Mouse (Mus musculus) frontal cortex, postnatal 36 days (tissue): ENCODE data around the gene Unkl.
A peak's percentile ranks its signal among the peaks of the same experiment; 100 is the strongest.

ENCODE experiments used
- DNase-seq, 2 experiments: peaks; one replicate each; pipeline ENCODE4 v3.0.0; 2022; ENCODE audit warnings: low spot score in 2 of 2

Unkl gene

GRCm38 (mm10) chr17:25188150-25189031 is at the start of gene Unkl:
Unkl (plus strand) TSS chr17:25188397.
- DNase-seq, result peak; percentile 54 to 61

DNA sequence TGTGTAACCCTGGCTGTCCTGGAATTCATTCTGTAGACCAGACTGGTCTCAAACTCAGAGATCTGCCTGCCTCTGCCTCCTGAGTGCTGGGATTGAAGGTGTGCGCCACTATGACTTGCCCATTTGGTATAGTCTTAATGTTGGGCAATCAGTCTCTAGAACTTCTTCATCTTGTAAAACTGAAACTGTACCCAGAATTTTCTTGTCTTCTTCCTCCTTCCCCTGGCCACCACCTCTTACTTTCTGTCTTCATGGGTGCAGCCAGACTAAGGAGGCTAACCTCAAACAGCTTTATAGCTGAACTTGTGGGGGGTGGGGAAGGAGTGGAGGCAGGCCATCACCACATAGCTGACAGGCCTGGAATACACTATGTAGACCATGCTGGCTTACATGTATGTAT is 49.4 kb upstream of the Unkl start:
- DNase-seq, result no peak

DNA sequence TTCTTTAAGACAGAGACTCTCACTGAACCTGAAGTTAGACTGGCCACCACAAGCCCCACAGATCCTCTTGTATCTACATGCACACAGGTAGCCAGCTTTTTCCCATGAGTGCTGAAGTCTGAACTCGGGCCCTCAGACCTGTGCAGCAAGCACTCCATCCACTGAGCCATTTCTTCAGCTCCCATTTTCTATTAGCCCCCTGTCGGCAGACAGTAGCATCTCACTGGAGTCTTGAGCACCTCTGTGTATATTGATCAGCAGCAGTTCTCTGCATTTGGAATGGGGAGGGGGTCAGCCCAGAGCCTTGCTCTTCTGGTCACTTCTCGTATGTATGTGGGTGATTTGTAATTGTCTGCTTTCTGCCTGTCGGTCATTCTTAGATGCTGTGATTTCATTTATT is 48.2 kb upstream of the Unkl start:
- DNase-seq, result no peak

DNA sequence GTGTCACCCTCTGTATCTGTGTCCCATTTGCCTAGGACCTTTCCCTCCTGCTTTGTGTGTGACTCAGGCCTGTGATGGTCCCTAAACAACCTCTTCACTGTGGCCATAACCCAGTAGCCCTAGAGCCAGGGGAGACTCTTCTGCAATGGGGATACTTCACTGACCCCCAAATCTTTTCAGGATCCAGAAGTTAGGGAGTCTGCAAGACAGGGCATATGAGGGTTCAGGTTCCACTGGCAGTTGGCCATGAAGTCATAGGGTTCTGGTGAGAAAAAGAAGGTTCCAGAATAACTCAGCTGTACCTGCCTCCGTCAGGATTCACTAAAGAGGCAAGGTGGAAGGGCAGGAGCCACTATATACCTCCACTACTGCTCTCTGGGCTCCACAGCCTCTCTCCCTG is 26.0 kb upstream of the Unkl start, which contains the start of gene Ccdc154:
Ccdc154 (plus strand) TSS at position 301 of the 400 bp plus-strand sequence.
- DNase-seq, result no peak

GRCm38 (mm10) chr17:25163387-25163786 is 24.8 kb upstream of the Unkl start:
- no peak for DNase-seq

DNA sequence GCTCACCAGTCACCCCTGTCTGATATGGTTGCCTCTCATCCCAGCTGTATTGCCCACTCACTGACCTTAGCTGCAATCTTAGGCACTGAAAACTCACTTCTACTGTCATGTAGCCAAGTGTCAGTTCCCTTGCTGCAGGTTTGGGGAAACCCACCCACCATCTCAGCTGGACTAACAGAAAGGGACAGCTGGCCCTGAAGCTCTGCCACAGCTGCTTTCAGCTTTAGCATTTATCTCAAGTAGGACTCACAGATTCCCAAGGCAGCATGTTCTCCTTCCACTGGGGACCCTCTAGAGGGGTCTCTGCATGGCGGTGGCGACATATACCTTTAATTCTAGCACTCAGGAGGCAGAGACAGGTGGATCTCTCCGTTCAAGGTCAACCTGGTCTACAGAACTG is 23.4 kb upstream of the Unkl start:
- no peak for DNase-seq

- DNase-seq, result no peak
Observed at GRCm38 (mm10) chr17:25165970-25166671, 22.1 kb upstream of the Unkl start.

GRCm38 (mm10) chr17:25169706-25170105 is 18.5 kb upstream of the Unkl start:
- no peak for DNase-seq

DNA sequence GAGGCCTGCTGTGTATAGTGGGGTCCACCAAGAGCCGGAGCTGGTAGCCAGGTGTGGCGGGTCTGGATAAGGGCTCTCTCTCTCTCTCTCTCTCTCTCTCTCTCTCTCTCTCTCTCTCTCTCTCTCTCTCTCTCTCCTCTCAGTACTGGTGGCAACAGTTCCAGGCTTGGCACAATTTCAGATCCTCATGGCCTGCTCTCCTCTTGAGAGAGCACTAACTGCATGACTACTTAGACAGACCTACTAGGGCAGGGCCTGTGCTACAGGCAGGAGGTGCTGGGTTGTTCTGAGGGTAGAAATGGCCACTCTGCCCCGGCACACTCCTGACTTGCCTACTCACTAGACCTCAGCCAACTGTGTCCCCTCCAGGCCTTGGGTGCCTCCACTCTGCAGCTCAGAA is 15.6 kb upstream of the Unkl start:
- no peak for DNase-seq

- no peak for DNase-seq
Observed at GRCm38 (mm10) chr17:25175411-25175810, 12.8 kb upstream of the Unkl start, which contains the start of gene Gm38655. Gm38655 (minus strand) TSS chr17:25175471.

- DNase-seq, result no peak
Observed at GRCm38 (mm10) chr17:25183232-25183631, 5.0 kb upstream of the Unkl start.

GRCm38 (mm10) chr17:25184129-25184691 is 4.0 kb upstream of the Unkl start, which contains the start of gene BC003965:
BC003965 (plus strand) TSS chr17:25184554.
- peak; percentile 99 for DNase-seq

DNA sequence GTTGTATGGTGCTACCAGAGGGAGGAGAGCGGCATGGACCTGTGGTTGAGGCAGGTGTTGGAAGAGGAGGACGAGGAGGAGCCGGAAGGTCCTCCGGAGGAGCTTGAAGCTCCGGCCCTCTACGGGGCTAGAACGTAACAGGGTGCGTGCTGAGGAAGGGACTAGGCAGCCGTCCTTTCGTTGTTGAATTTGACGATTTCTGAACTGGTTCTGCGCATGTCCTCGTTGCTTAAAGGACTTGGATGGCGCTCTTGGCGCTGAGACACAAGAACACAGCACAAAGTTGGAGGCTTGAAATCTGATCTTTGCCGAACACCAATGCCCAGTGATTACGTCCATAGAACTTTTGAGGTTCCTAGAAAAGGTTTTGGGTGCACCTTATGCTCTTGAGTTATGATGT is 3.2 kb upstream of the Unkl start:
- no peak for DNase-seq

DNA sequence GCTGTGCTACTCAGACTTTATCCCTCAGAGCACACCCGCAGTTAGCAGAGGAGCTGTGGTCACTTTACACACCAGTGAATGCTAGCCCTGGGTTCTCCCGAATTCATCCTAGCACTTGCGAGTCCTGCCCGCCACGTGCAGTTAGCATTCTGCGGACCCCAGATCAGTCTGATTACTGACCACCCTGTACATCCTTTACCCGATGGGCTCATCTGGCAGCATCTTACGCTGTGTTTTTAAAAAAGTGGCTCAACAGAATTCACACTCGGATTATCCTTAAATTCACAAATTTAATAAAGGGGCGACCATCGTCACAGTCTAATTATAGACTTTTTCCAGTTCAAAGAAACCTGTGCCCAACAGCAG is 430 bp upstream of the Unkl start:
- DNase-seq, result no peak

- no peak for DNase-seq
Observed at GRCm38 (mm10) chr17:25189091-25189490, 894 bp downstream of the Unkl start.

- DNase-seq, result no peak
Observed at GRCm38 (mm10) chr17:25202401-25202800, 14.2 kb downstream of the Unkl start.

DNA sequence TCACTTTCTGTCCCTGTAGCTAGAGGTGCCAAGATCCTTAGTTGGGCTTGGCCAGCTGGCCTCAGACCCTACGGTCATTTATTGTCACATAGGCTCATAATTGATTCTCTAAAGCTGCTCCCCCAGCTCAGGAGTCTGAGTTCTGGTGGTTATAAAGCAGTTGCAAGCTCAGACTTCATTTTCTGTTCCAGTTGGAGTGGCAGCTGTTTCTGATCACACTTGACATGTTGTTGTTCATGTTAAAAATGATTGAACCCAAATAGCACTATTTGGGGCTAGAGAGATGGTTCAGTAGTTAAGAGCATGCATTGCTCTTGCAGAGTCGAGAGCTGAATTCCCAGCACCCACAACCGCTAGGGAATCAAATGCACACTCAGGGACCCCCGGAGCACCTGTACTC is 21.8 kb downstream of the Unkl start:
- DNase-seq, result no peak

- no peak for DNase-seq
Observed at GRCm38 (mm10) chr17:25210680-25211466, 22.7 kb downstream of the Unkl start.

- no peak for DNase-seq
Observed at GRCm38 (mm10) chr17:25211705-25212104, 23.5 kb downstream of the Unkl start.

DNA sequence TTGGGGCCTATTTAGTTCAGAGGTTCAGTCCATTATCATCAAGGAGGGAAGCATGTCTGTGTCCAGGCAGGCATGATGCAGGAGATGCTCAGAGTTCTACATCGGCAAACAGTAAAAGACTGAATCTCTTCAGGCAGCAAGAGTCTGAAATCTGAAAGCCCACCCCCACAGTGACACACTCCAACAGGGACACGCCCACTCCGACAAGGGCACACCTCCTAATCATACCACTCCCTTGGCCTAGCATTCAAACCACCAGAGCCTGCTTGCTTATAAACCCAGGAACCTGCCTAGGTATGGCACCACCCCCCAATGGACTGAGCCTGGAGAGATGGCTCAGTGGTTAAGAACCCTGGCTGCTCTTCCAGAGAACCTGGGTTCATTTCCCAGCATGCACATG is 27.2 kb downstream of the Unkl start:
- DNase-seq, result no peak

- no peak for DNase-seq
Observed at GRCm38 (mm10) chr17:25218967-25219366, 30.8 kb downstream of the Unkl start.
